Mouse (Mus musculus) liver, postnatal 0 days (tissue): ENCODE measurements around the gene Prmt9.

Experiments used
- CTCF ChIP-seq: sonication (generic); IDR thresholded peaks from 2 replicates; pipeline ENCODE4 v1.5.1; 2016; ENCODE audit warnings: antibody characterized with exemption, low read depth
- EP300 ChIP-seq: IDR thresholded peaks from 2 replicates; pipeline ENCODE4 v1.6.1; 2016; ENCODE audit warnings: antibody characterized with exemption, low read depth, mild to moderate bottlenecking

- no peak for TF ChIP-seq EP300
- no peak for TF ChIP-seq CTCF
These were observed 40.2 kb upstream of the Prmt9 start for GRCm38 (mm10) chr8:77509044-77509443.
